20 mouse cellular contexts compared by ENCODE assay signal in the genomic region with DNA sequence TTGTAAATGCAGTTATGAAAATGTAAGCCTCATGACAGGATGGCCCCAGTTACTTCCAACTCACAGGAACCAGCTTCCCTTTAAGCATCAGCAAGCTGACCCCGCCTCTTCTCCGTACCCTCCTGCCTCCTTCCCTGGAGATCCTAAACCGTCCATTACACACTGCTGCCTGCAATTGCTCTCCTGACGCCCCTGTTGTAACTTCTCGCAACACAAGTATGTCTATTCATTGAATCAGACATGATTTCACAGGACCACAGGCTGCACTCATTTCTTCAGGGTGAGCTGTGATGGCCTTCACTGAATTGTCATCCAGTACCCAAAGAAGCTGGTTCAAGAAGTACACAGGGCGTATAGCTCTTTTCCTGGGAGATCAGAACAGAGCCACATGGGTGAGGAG.
"Had no signal": no experiment of that assay in that cellular context is flagged by ENCODE, and none has a peak within 500 bp of the region (broad histone marks: within the 10 kb centered on the region; RNA-seq: fewer than 3 reads in every experiment).

No protein-coding gene starts in this region.

- H3K9me3 ChIP-seq: intestine, embryonic 15.5 days; kidney, embryonic 15.5 days; limb, embryonic 12.5 days; limb, embryonic 15.5 days; midbrain, embryonic 13.5 days; neural tube, embryonic 12.5 days had no signal

- H3K27me3 ChIP-seq: intestine, embryonic 15.5 days; kidney, embryonic 15.5 days; limb, embryonic 12.5 days; limb, embryonic 15.5 days; midbrain, embryonic 13.5 days; neural tube, embryonic 12.5 days had no signal

- H3K9ac ChIP-seq: intestine, embryonic 15.5 days; kidney, embryonic 15.5 days; limb, embryonic 12.5 days; limb, embryonic 15.5 days; liver, embryonic 14.5 days; liver, postnatal 0 days; lung, embryonic 14.5 days; midbrain, embryonic 13.5 days; neural tube, embryonic 12.5 days had no signal

- DNase-seq: kidney, adult 11 months; kidney, adult 8-10 months; kidney, postnatal 10 days; kidney, postnatal 36 days; left cerebral cortex, postnatal 4 days; liver, postnatal 0 days; lung, embryonic 14.5 days; retina, postnatal 1 day; right cerebral cortex, postnatal 25 days; thymus, postnatal 36 days had no signal

- H3K36me3 ChIP-seq: limb, embryonic 15.5 days had no signal

- H3K4me3 ChIP-seq: intestine, embryonic 15.5 days; kidney, embryonic 15.5 days; limb, embryonic 12.5 days; limb, embryonic 15.5 days; midbrain, embryonic 13.5 days; neural tube, embryonic 12.5 days had no signal

- H3K27ac ChIP-seq: intestine, embryonic 15.5 days; kidney, embryonic 15.5 days; limb, embryonic 12.5 days; limb, embryonic 15.5 days; liver, embryonic 14.5 days; macrophage; midbrain, embryonic 13.5 days; neural tube, embryonic 12.5 days had no signal

- ATAC-seq: intestine, embryonic 15.5 days; liver, postnatal 0 days; lung, postnatal 0 days; midbrain, embryonic 13.5 days; midbrain, embryonic 16.5 days had no signal

- H3K4me2 ChIP-seq: intestine, embryonic 15.5 days; kidney, embryonic 15.5 days; limb, embryonic 15.5 days had no signal
